In genomic region chr19:27926378-27926777, GRCm38 (mm10) we compare ENCODE assay signal across 25 mouse cellular contexts.
DNase-seq lines count a peak whose midpoint lies in the region; ATAC-seq and TF ChIP-seq lines count a peak whose summit lies in the region.
"Had no signal": no experiment of that assay in that cellular context is flagged by ENCODE, and none has a peak within 500 bp of the region (broad histone marks: within the 10 kb centered on the region; RNA-seq: fewer than 3 reads in every experiment).

No protein-coding gene starts in this region.

- DNase-seq in 416B (ENCODE audit: low read depth), result peak; percentile 53
- DNase-seq in CD4-positive, CD25-positive, alpha-beta regulatory T cell, adult 2 months (ENCODE audit: low read depth, low spot score), result peak; percentile 35
- DNase-seq in liver, postnatal 0 days, result no peak
- DNase-seq in adrenal gland, postnatal 36 days, result no peak
- DNase-seq in left cerebral cortex, postnatal 4 days, result no peak
- DNase-seq in cerebellum, postnatal 10 days, result no peak
- DNase-seq: adrenal gland, postnatal 10 days; cerebellum, adult 8-10 months; forebrain, postnatal 0 days; gastrocnemius, postnatal 14 days; heart, adult 18-20 months; heart, postnatal 10 days; kidney, adult 9 months; kidney, postnatal 14 days; retina, postnatal 1 day; right cerebral cortex, postnatal 25 days; thymus, postnatal 4 days had no signal

- intact Hi-C loops in left cerebral cortex, postnatal 4 days (cut with DNase I), result no loop called here

- H3K4me3 ChIP-seq in liver, postnatal 0 days (ENCODE audit: low read depth, low read length), result no peak overlapping the region
- H3K4me3 ChIP-seq: heart, embryonic 12.5 days; layer of hippocampus, adult 2 months; liver, embryonic 15.5 days; midbrain, embryonic 12.5 days; neural tube, embryonic 12.5 days had no signal

- peak; percentile 46 for ATAC-seq in activated CD4-positive, CD25-positive, alpha-beta regulatory T cell, adult 4 months
- ATAC-seq in liver, postnatal 0 days, result no peak
- ATAC-seq: forebrain, postnatal 0 days had no signal

- no peaks in the 10 kb centered on the region for H3K36me3 ChIP-seq in liver, postnatal 0 days (replicated peaks; ENCODE audit: insufficient read depth, low read length)
- H3K36me3 ChIP-seq: heart, embryonic 12.5 days; liver, embryonic 15.5 days; midbrain, embryonic 12.5 days; neural tube, embryonic 12.5 days had no signal

- H3K9ac ChIP-seq in liver, postnatal 0 days (replicated peaks), result no peak overlapping the region
- H3K9ac ChIP-seq: forebrain, postnatal 0 days; heart, embryonic 12.5 days; hindbrain, embryonic 14.5 days; liver, embryonic 15.5 days; midbrain, embryonic 12.5 days; neural tube, embryonic 12.5 days had no signal

- 45% methylated on average over 3 of the region's 3 CpGs for WGBS in liver, postnatal 0 days (ENCODE audit: insufficient replicate concordance)

- no peaks in the 10 kb centered on the region for H3K9me3 ChIP-seq in liver, postnatal 0 days (ENCODE audit: low read length)
- H3K9me3 ChIP-seq: heart, embryonic 12.5 days; liver, embryonic 15.5 days; midbrain, embryonic 12.5 days; neural tube, embryonic 12.5 days had no signal

- no peak for TF ChIP-seq CTCF in liver, postnatal 0 days (IDR thresholded peaks at IDR 0.05; ENCODE audit: low read depth)

- TF ChIP-seq EP300 in liver, postnatal 0 days (IDR thresholded peaks at IDR 0.05; ENCODE audit: low read depth), result peak; percentile 50; the same call in 1 of the 2 replicates

- no peak overlapping the region for H3K4me2 ChIP-seq in liver, postnatal 0 days (ENCODE audit: low read depth, low read length)
- H3K4me2 ChIP-seq: heart, embryonic 12.5 days; hindbrain, embryonic 14.5 days; liver, embryonic 15.5 days; midbrain, embryonic 12.5 days; neural tube, embryonic 12.5 days had no signal

- H3K27me3 ChIP-seq in liver, postnatal 0 days (ENCODE audit: insufficient read depth, low read length), result no peaks in the 10 kb centered on the region
- H3K27me3 ChIP-seq: heart, embryonic 12.5 days; liver, embryonic 15.5 days; midbrain, embryonic 12.5 days; neural tube, embryonic 12.5 days had no signal

- no peaks in the 10 kb centered on the region for H3K4me1 ChIP-seq in liver, postnatal 0 days (ENCODE audit: insufficient read depth)
- H3K4me1 ChIP-seq: liver, embryonic 15.5 days; midbrain, embryonic 12.5 days; neural tube, embryonic 12.5 days had no signal

- no peak overlapping the region for H3K27ac ChIP-seq in liver, postnatal 0 days (ENCODE audit: low read depth)
- H3K27ac ChIP-seq: hindbrain, embryonic 14.5 days; layer of hippocampus, adult 2 months; liver, embryonic 15.5 days; macrophage; midbrain, embryonic 12.5 days; neural tube, embryonic 12.5 days had no signal

Comparison
In these comparisons a context has a peak if more than half of its experiments do, and no peak if none do; other contexts are left out.
1. DNase-seq: peak in 416B (single experiment) and CD4-positive, CD25-positive, alpha-beta regulatory T cell, adult 2 months (single experiment); none in liver, postnatal 0 days (single experiment), adrenal gland, postnatal 36 days (0 of 2), left cerebral cortex, postnatal 4 days (single experiment) and cerebellum, postnatal 10 days (0 of 2).